Mouse (Mus musculus): ENCODE measurements around the gene Brs3. TPM values are rescaled to one million over a fixed set of nuclear protein-coding genes. Genes with fewer than 3 reads are reported as not detected.

The Brs3 gene
- not detected in 2 replicates for polyA plus RNA-seq (2015; fragmentation: Nextera tagmentation; extraction: Ambion mirVana)

GRCm38 (mm10) chrX:57042774-57043173 lies at the start of gene Brs3:
Gene Brs3 (plus strand): TSS chrX:57043074.

GRCm38 (mm10) chrX:57053174-57053992 lies 10.5 kb downstream of the Brs3 start, which contains the start of gene Htatsf1:
Gene Htatsf1 (plus strand): TSS chrX:57053583.

GRCm38 (mm10) chrX:57087806-57088205 lies 44.9 kb downstream of the Brs3 start, which contains the start of gene Vgll1:
Gene Vgll1 (plus strand): TSS chrX:57088106.

Other genes with a start within 250 kb of the Brs3 start
- gene Map7d3, start 220.7 kb upstream of the Brs3 start, polyA plus RNA-seq (2015; fragmentation: Nextera tagmentation; extraction: Ambion mirVana) = 2.0 and 2.2 TPM in 2 replicates
- gene Adgrg4, start 172.9 kb upstream of the Brs3 start, polyA plus RNA-seq (2015; fragmentation: Nextera tagmentation; extraction: Ambion mirVana) = not detected in 2 replicates
- gene Htatsf1, start 10.5 kb downstream of the Brs3 start, polyA plus RNA-seq (2015; fragmentation: Nextera tagmentation; extraction: Ambion mirVana) = 35.4 and 41.4 TPM in 2 replicates
- gene Vgll1, start 45.0 kb downstream of the Brs3 start, polyA plus RNA-seq (2015; fragmentation: Nextera tagmentation; extraction: Ambion mirVana) = not detected in 2 replicates
- gene Cd40lg, start 169.1 kb downstream of the Brs3 start, polyA plus RNA-seq (2015; fragmentation: Nextera tagmentation; extraction: Ambion mirVana) = not detected in 2 replicates